Mouse (Mus musculus) thymus, postnatal 36 days (tissue): ENCODE measurements around the gene Dnajc22.
A peak's percentile ranks its signal among the peaks of the same experiment; 100 is the strongest.
"Not testable (repeated sequence)": the region's sequence is repeated elsewhere in the genome, so short reads cannot be mapped to it uniquely, and the experiment has no call there.

ENCODE experiments used
- DNase-seq, 2 experiments: peaks; one replicate each; pipeline ENCODE4 v3.0.0; 2022; ENCODE audit warnings: mixed read lengths in 2 of 2

The Dnajc22 gene

GRCm38 (mm10) chr15:99092870-99093269 lies at the start of gene Dnajc22:
TSS of gene Dnajc22 (plus strand) at chr15:99093170.
- DNase-seq = no peak

GRCm38 (mm10) chr15:99044854-99045253 lies 48.1 kb upstream of the Dnajc22 start:
- no peak for DNase-seq

- not testable (repeated sequence) for DNase-seq
These were observed 47.2 kb upstream of the Dnajc22 start for GRCm38 (mm10) chr15:99045734-99046133.

GRCm38 (mm10) chr15:99049473-99050253 lies 43.3 kb upstream of the Dnajc22 start:
- DNase-seq = peak in 1 of 2 experiments; percentile 30

GRCm38 (mm10) chr15:99053373-99053772 lies 39.6 kb upstream of the Dnajc22 start:
- DNase-seq = no peak

GRCm38 (mm10) chr15:99055040-99055439 lies 37.9 kb upstream of the Dnajc22 start, which contains the start of gene Prph:
TSS of gene Prph (plus strand) at chr15:99055174.
- DNase-seq = no peak

GRCm38 (mm10) chr15:99055511-99055961 lies 37.4 kb upstream of the Dnajc22 start:
- no peak for DNase-seq

GRCm38 (mm10) chr15:99056332-99056731 lies 36.6 kb upstream of the Dnajc22 start:
- peak; percentile 59 for DNase-seq

GRCm38 (mm10) chr15:99065557-99066165 lies 27.3 kb upstream of the Dnajc22 start:
- no peak for DNase-seq

- DNase-seq = no peak
These were observed 21.0 kb upstream of the Dnajc22 start for GRCm38 (mm10) chr15:99071988-99072387.

- DNase-seq = no peak
These were observed 18.9 kb upstream of the Dnajc22 start, which contains the start of gene Troap for GRCm38 (mm10) chr15:99074019-99074599. TSS of gene Troap (plus strand) at chr15:99074575.

GRCm38 (mm10) chr15:99074600-99075333 lies 18.2 kb upstream of the Dnajc22 start:
- peak; percentile 94 to 96 for DNase-seq

GRCm38 (mm10) chr15:99076011-99076410 lies 17.0 kb upstream of the Dnajc22 start:
- not testable (repeated sequence) for DNase-seq

GRCm38 (mm10) chr15:99078181-99078910 lies 14.6 kb upstream of the Dnajc22 start:
- no peak for DNase-seq

- DNase-seq = no peak
These were observed 13.2 kb upstream of the Dnajc22 start for GRCm38 (mm10) chr15:99079804-99080203.

GRCm38 (mm10) chr15:99082322-99082721 lies 10.6 kb upstream of the Dnajc22 start:
- no peak for DNase-seq

GRCm38 (mm10) chr15:99082840-99083239 lies 10.1 kb upstream of the Dnajc22 start:
- DNase-seq = no peak

GRCm38 (mm10) chr15:99083258-99083657 lies 9.7 kb upstream of the Dnajc22 start:
- peak in 1 of 2 experiments; percentile 21 for DNase-seq

- DNase-seq = no peak
These were observed 9.0 kb upstream of the Dnajc22 start for GRCm38 (mm10) chr15:99083867-99084557.

- no peak for DNase-seq
These were observed 8.4 kb upstream of the Dnajc22 start for GRCm38 (mm10) chr15:99084618-99085017.

- no peak for DNase-seq
These were observed 7.0 kb upstream of the Dnajc22 start for GRCm38 (mm10) chr15:99085997-99086396.
